Mouse (Mus musculus): ENCODE measurements around the gene Trpv1. TPM values are rescaled to one million over a fixed set of nuclear protein-coding genes. Genes with fewer than 3 reads are reported as not detected.

Gene Trpv1
- total RNA-seq, 2 experiments from 2014 or later = not detected

Other genes starting within 250 kb of the Trpv1 start
- gene P2rx1, start 235.2 kb upstream of the Trpv1 start, total RNA-seq (2021) = under 1 TPM; 0.29 to 0.50 TPM
- 1 to 10 TPM in 1 of 2 experiments, under 1 TPM in 1; 0.95 to 1.2 TPM for gene Camkk1, start 215.3 kb upstream of the Trpv1 start, total RNA-seq (2021)
- gene Ncbp3, start 186.5 kb upstream of the Trpv1 start, total RNA-seq (2021) = 1 to 10 TPM; 5.6 to 6.2 TPM
- gene Itgae, start 143.7 kb upstream of the Trpv1 start, total RNA-seq (2021) = under 1 TPM; 0.08 to 0.16 TPM
- gene Haspin, start 96.0 kb upstream of the Trpv1 start, total RNA-seq (2021) = under 1 TPM; 0.17 to 0.34 TPM
- gene P2rx5, start 73.9 kb upstream of the Trpv1 start, total RNA-seq (2021) = 10 to 100 TPM; 13.0 to 13.3 TPM
- 10 to 100 TPM; 78.3 to 84.4 TPM for gene Emc6, start 57.3 kb upstream of the Trpv1 start, total RNA-seq (2021)
- 10 to 100 TPM; 45.9 to 50.0 TPM for gene Tax1bp3, start 57.2 kb upstream of the Trpv1 start, total RNA-seq (2021)
- 10 to 100 TPM; 12.1 to 14.3 TPM for gene Ctns, start 35.2 kb upstream of the Trpv1 start, total RNA-seq (2021)
- 1 to 10 TPM; 1.4 TPM for gene Shpk, start 34.8 kb upstream of the Trpv1 start, total RNA-seq (2021)
- under 1 TPM; 0.03 to 0.05 TPM for gene Trpv3, start 33.1 kb downstream of the Trpv1 start, total RNA-seq (2021)
- gene Aspa, start 95.3 kb downstream of the Trpv1 start, total RNA-seq (2021) = 1 to 10 TPM; 1.3 to 1.4 TPM
- not detected for gene Gm49340, start 95.4 kb downstream of the Trpv1 start, total RNA-seq (2021)
- not detected for gene Spata22, start 95.4 kb downstream of the Trpv1 start, total RNA-seq (2021)
- gene Olfr20, start 116.5 kb downstream of the Trpv1 start, total RNA-seq (2021) = not detected
- not detected for gene Olfr376, start 137.0 kb downstream of the Trpv1 start, total RNA-seq (2021)
- not detected for gene Olfr1, start 165.3 kb downstream of the Trpv1 start, total RNA-seq (2021)
- gene Olfr378, start 194.2 kb downstream of the Trpv1 start, total RNA-seq (2021) = not detected
- not detected for gene Olfr380, start 223.2 kb downstream of the Trpv1 start, total RNA-seq (2021)